Mouse (Mus musculus): ENCODE results near the gene Trmo. TPM values are rescaled to one million over a fixed set of nuclear protein-coding genes. Genes with fewer than 3 reads are reported as not detected.
A peak's percentile ranks its signal among the peaks of the same experiment; 100 is the strongest.

Gene Trmo
- polyA plus RNA-seq, 1 experiment from 2014 or later, result 7.5 TPM

DNA sequence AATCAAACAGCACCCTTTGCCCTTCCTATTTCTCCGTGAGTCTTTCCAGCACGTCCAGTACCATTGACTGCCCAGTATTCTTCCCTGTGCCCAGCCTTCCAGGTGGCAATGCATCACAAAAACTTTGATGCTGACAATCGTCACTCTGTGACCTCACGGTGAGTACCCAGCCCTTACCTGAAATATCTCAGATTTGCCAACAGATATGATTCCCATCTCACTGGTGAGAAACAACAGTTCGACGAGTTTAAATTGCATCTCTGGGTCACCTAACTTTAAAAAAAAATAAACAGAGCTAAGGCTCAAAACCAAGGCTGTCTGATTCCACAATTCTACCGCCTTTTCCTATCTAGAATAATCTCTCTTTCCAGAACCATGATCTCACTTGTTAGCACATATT, 24.2 kb upstream of the Trmo start, which contains the start of gene Hemgn:
Gene Hemgn, minus strand, starts transcription at position 101 of the 400 bp plus-strand sequence.
- no peak for ATAC-seq (ENCODE audit: low FRiP score, low TSS enrichment)
- Histone ChIP-seq H3K4me2 (replicated peaks; ENCODE audit: low read depth) (no peak within 1 kb of the TSS), H3K27ac (replicated peaks) (no peak within 1 kb of the TSS), H3K9me3 (ENCODE audit: control insufficient read depth, low read length) (no peaks in the 10 kb centered on the region), H3K36me3 (ENCODE audit: control insufficient read depth, insufficient read depth, low read length) (no peaks in the 10 kb centered on the region), H3K9ac (ENCODE audit: low read length) (no peak within 1 kb of the TSS), H3K4me3 (ENCODE audit: low read depth, low read length) (no peak within 1 kb of the TSS), H3K27me3 (ENCODE audit: control insufficient read depth, insufficient read depth, low read length) (no peaks in the 10 kb centered on the region), H3K4me1 (replicated peaks; ENCODE audit: control insufficient read depth, insufficient read depth) (no peaks in the 10 kb centered on the region)
- whole genome bisulfite sequencing, result 75% methylated on average over 7 of the region's 7 CpGs
- TF ChIP-seq CTCF (IDR thresholded peaks at IDR 0.05; ENCODE audit: low read depth), result no peak
- TF ChIP-seq EP300 (optimal IDR thresholded peaks at IDR 0.05), result no peak
- DNase-seq (ENCODE audit: low spot score), result no peak

DNA sequence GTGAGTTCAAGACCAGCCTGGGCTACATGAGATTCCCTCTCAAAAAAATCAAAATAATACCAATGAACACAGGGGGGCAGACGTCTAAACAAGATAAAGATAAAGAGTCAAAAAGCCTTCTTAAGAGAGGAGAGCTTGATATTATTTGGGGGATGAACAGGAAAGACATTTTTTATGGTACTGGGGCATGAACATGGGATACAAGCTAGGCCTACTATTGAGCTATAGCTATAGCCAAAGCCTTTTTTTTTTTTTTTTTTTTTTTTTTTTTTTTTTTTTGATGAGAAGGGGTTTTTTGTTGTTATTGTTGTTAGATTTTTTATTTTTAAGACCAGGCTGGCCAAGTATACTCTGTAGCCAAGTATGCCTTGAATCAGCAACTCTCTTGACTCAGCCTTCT, 22.9 kb upstream of the Trmo start:
- no peak overlapping the region for H3K4me2 ChIP-seq (replicated peaks; ENCODE audit: low read depth)
- H3K4me1 ChIP-seq (replicated peaks; ENCODE audit: control insufficient read depth, insufficient read depth), result no peaks in the 10 kb centered on the region
- no peak for DNase-seq (ENCODE audit: low spot score)
- 63% methylated on average over 1 of the region's 1 CpGs for WGBS
- H3K9ac ChIP-seq (ENCODE audit: low read length), result no peak overlapping the region
- no peaks in the 10 kb centered on the region for H3K36me3 ChIP-seq (ENCODE audit: control insufficient read depth, insufficient read depth, low read length)
- no peaks in the 10 kb centered on the region for H3K9me3 ChIP-seq (ENCODE audit: control insufficient read depth, low read length)
- no peak for TF ChIP-seq EP300 (optimal IDR thresholded peaks at IDR 0.05)
- H3K27me3 ChIP-seq (ENCODE audit: control insufficient read depth, insufficient read depth, low read length), result no peaks in the 10 kb centered on the region
- no peak overlapping the region for H3K4me3 ChIP-seq (ENCODE audit: low read depth, low read length)
- no peak overlapping the region for H3K27ac ChIP-seq (replicated peaks)
- no peak for ATAC-seq (ENCODE audit: low FRiP score, low TSS enrichment)

DNA sequence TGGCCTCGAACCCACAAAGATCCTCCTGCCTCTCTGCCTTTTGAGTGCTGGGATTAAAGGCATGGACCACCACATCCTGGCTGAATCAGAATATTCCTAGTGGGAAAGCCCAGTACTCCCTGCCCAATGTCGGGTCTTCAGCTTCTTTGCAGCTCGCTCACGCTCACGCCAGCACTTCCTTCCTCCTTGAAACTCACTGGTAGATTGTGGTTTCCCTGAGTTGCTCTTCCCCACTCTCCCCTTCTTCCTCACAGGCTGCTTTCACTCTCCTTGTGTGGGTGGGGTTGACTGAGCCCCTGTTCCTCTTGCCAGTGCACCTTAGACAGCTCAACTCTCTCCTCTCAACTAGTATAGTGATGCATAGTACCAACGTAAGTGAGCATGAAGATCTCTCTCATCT, 22.3 kb upstream of the Trmo start:
- no peak overlapping the region for H3K27ac ChIP-seq (replicated peaks)
- ATAC-seq (ENCODE audit: low FRiP score, low TSS enrichment), result no peak
- no peak overlapping the region for H3K4me2 ChIP-seq (replicated peaks; ENCODE audit: low read depth)
- TF ChIP-seq EP300 (optimal IDR thresholded peaks at IDR 0.05) (no peak), CTCF (IDR thresholded peaks at IDR 0.05; ENCODE audit: low read depth) (no peak)
- H3K27me3 ChIP-seq (ENCODE audit: control insufficient read depth, insufficient read depth, low read length), result no peaks in the 10 kb centered on the region
- H3K9ac ChIP-seq (ENCODE audit: low read length), result no peak overlapping the region
- no peaks in the 10 kb centered on the region for H3K36me3 ChIP-seq (ENCODE audit: control insufficient read depth, insufficient read depth, low read length)
- DNase-seq (ENCODE audit: low spot score), result no peak
- no peak overlapping the region for H3K4me3 ChIP-seq (ENCODE audit: low read depth, low read length)
- WGBS, result 82% methylated on average over 6 of the region's 6 CpGs
- no peaks in the 10 kb centered on the region for H3K4me1 ChIP-seq (replicated peaks; ENCODE audit: control insufficient read depth, insufficient read depth)
- no peaks in the 10 kb centered on the region for H3K9me3 ChIP-seq (ENCODE audit: control insufficient read depth, low read length)

DNA sequence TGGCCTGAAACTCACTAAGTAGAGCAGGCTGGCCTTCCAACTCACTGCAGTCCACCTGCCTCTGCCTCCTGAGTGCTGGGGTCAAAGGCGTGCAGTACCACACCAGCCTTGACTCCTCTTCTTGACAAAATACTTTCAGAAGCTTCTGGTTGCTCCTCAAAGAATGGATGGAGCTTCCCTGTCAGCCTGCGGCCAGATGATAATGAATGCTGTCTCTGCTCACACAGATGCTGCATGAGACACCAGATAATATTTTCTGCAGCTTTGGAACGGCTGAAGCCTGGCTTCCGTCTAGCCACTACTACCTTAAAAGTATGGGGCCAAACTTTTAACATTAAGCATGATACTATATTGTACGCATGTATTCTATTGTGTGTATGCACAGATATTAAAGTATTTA, 21.4 kb upstream of the Trmo start:
- Histone ChIP-seq H3K27me3 (ENCODE audit: control insufficient read depth, insufficient read depth, low read length) (no peaks in the 10 kb centered on the region), H3K4me1 (replicated peaks; ENCODE audit: control insufficient read depth, insufficient read depth) (no peaks in the 10 kb centered on the region), H3K4me2 (replicated peaks; ENCODE audit: low read depth) (no peak overlapping the region), H3K9me3 (ENCODE audit: control insufficient read depth, low read length) (no peaks in the 10 kb centered on the region), H3K36me3 (ENCODE audit: control insufficient read depth, insufficient read depth, low read length) (no peaks in the 10 kb centered on the region), H3K27ac (replicated peaks) (no peak overlapping the region), H3K9ac (ENCODE audit: low read length) (no peak overlapping the region), H3K4me3 (ENCODE audit: low read depth, low read length) (no peak overlapping the region)
- ATAC-seq (ENCODE audit: low FRiP score, low TSS enrichment) (no peak), DNase-seq (ENCODE audit: low spot score) (no peak)
- TF ChIP-seq CTCF (IDR thresholded peaks at IDR 0.05; ENCODE audit: low read depth) (no peak), EP300 (optimal IDR thresholded peaks at IDR 0.05) (no peak)
- WGBS, result 88% methylated on average over 5 of the region's 5 CpGs

DNA sequence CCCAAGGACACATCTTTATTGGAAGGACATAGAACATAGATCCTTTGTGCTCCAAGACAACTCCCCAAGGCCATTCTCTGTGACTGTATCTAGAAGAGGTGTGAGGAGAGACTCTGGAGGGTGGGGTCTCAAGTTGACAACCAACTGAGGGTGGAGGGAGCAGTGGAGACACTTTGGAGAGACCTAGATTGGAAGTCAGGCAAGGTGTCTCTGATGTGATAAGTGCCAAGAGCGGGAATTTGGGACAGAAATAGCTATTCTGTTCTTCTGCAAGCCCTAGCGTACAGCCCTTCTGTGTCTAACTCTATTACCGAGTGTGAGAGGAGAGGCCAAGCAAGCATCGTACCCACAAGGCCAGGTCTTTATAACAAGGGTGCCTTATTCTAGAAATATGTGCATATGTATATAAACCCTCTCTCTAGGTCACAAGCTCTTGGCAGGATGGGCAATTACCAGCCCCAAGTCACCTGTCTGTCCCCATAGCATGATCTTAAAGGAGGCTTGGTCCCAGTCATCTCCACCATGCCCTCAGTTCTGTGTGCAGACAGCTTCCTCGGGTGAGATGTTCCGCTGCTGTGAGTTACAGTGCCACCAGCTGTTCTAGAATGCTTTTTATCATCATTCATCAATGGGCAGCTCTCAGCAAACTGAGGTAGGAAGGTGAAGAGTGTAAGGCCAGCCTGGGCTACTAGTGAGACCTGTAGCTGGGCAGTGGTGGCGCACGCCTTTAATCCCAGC, 17.9 kb upstream of the Trmo start:
- Histone ChIP-seq H3K4me1 (replicated peaks; ENCODE audit: control insufficient read depth, insufficient read depth) (no peaks in the 10 kb centered on the region), H3K27me3 (ENCODE audit: control insufficient read depth, insufficient read depth, low read length) (no peaks in the 10 kb centered on the region), H3K36me3 (ENCODE audit: control insufficient read depth, insufficient read depth, low read length) (no peaks in the 10 kb centered on the region), H3K4me3 (ENCODE audit: low read depth, low read length) (no peak overlapping the region), H3K9me3 (ENCODE audit: control insufficient read depth, low read length) (no peaks in the 10 kb centered on the region), H3K9ac (ENCODE audit: low read length) (no peak overlapping the region), H3K27ac (replicated peaks) (no peak overlapping the region), H3K4me2 (replicated peaks; ENCODE audit: low read depth) (no peak overlapping the region)
- 86% methylated on average over 8 of the region's 8 CpGs for WGBS
- ATAC-seq (ENCODE audit: low FRiP score, low TSS enrichment) (no peak), DNase-seq (ENCODE audit: low spot score) (no peak)
- TF ChIP-seq CTCF (IDR thresholded peaks at IDR 0.05; ENCODE audit: low read depth), result no peak
- TF ChIP-seq EP300 (optimal IDR thresholded peaks at IDR 0.05), result no peak

DNA sequence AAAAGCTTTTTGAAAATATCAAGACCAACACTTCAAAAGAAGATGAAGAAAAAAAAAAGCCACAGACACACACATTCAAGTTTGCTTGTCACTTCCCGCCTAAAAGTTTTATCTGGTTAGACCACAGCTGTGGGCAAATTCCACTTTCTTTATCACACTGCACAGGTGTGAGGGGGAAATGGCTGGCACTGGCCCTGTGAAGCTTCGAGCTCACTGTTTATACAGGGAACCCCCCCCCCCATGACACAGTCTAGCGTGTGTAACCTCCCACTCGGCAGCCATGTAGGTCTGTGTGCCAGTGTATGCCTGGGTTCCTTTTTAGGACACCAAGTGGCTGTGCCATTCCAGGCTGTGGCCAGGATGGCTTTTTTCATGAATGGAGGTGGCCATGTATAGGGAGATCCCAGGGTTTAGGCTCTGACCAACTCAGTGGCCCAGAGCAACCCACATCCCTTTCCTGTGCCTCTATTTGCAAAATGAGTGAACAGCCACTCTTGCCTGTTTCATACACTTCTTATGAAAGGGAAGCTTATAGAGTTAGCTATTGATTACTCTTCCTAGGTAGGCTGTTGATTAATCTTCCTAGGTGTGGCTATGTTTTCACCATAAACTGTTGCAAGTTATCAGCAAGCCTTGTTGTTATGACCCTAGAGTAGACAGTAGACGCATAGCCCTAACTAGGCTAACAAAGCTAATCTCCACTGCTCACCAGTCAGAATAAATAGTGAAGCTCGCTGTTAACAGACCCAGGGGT, 15.0 kb upstream of the Trmo start:
- Histone ChIP-seq H3K9me3 (ENCODE audit: control insufficient read depth, low read length) (no peaks in the 10 kb centered on the region), H3K36me3 (ENCODE audit: control insufficient read depth, insufficient read depth, low read length) (no peaks in the 10 kb centered on the region), H3K27ac (replicated peaks) (no peak overlapping the region), H3K4me2 (replicated peaks; ENCODE audit: low read depth) (no peak overlapping the region), H3K4me3 (ENCODE audit: low read depth, low read length) (no peak overlapping the region), H3K4me1 (replicated peaks; ENCODE audit: control insufficient read depth, insufficient read depth) (no peaks in the 10 kb centered on the region), H3K27me3 (ENCODE audit: control insufficient read depth, insufficient read depth, low read length) (no peaks in the 10 kb centered on the region), H3K9ac (ENCODE audit: low read length) (no peak overlapping the region)
- 54% methylated on average over 6 of the region's 6 CpGs for WGBS
- peak; percentile 23 for DNase-seq (ENCODE audit: low spot score)
- TF ChIP-seq EP300 (optimal IDR thresholded peaks at IDR 0.05) (no peak), CTCF (IDR thresholded peaks at IDR 0.05; ENCODE audit: low read depth) (no peak)
- ATAC-seq (ENCODE audit: low FRiP score, low TSS enrichment), result no peak
